Mouse (Mus musculus) cerebellum, postnatal 4 days (tissue): ENCODE measurements at regions not wholly inside any gene's neighbourhood (a gene's known extent, or its start where the extent isn't known, plus 50 kb on each side); places are given as distances from the start of the nearest gene placed in this dataset.
"Not testable (repeated sequence)": the region's sequence is repeated elsewhere in the genome, so short reads cannot be mapped to it uniquely, and the experiment has no call there.

Experiments used
- DNase-seq, 2 experiments: peaks; one replicate each; pipeline ENCODE4 v3.0.0; 2022; ENCODE audit warnings: low spot score in 2 of 2, mixed read lengths in 1 of 2

- not testable (repeated sequence) for DNase-seq
These were observed 322.2 kb downstream of the Gm29866 start for GRCm38 (mm10) chrY:20671243-20671642.

GRCm38 (mm10) chrY:20670391-20670790 is 323.1 kb downstream of the Gm29866 start:
- DNase-seq = not testable (repeated sequence)

- DNase-seq = peak in 1 of 2 experiments; percentile 23
These were observed 328.2 kb downstream of the Gm29866 start for GRCm38 (mm10) chrY:20665296-20665695.
